Mouse (Mus musculus) erythroblast, embryonic 14.5 days (primary cell): ENCODE measurements at regions not wholly inside any gene's neighbourhood (a gene's known extent, or its start where the extent isn't known, plus 50 kb on each side); places are given as distances from the start of the nearest gene placed in this dataset.

Experiments
- GATA1 ChIP-seq: IDR thresholded peaks from 2 replicates; pipeline ENCODE4 v1.6.1; 2012; ENCODE audit warnings: low read length, inconsistent platforms, mixed read lengths
- TAL1 ChIP-seq: IDR thresholded peaks from 3 replicates; pipeline ENCODE4 v1.6.1; 2012; ENCODE audit warnings: low read length, inconsistent platforms, mixed read lengths

DNA sequence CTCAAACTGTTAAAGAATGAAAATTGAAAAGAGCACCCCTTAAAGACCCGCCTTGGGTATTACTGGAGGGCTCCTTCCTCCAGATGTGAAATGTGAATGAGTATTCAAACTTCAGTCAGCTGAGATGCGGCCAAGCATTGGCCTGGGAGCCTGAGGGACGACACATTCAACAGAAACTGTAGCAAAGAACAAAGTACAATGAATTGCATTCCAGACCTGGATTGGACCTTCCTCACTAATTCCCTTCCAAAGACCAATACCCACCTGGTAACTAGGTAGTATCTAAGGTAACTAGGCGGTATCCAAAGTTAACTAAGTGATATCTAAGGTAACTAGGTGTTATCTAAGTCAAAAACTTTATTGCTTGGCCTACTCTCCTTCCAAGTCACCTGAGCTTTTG, 193.7 kb upstream of the Mkln1 start:
- TF ChIP-seq TAL1: no peak
- TF ChIP-seq GATA1: no peak
